Mouse (Mus musculus) v-Abl transformed pro-B cells (cell line): ENCODE measurements at regions not wholly inside any gene's neighbourhood (a gene's known extent, or its start where the extent isn't known, plus 50 kb on each side); places are given as distances from the start of the nearest gene placed in this dataset.

Experiments used
- in situ Hi-C, 2 experiments: fragments of 400-800 bp; cut with MboI; formaldehyde crosslinking; loops; one replicate each; pipeline ENCODE4 v1.15.1; 2025; ENCODE audit not compliant: unreplicated experiment in 2 of 2

- in situ Hi-C loops, result no loop called here
These were observed 401.3 kb downstream of the Plcl1 start for GRCm38 (mm10) chr1:55807028-55807427.

GRCm38 (mm10) chr1:55808724-55809519, 403.2 kb downstream of the Plcl1 start:
- in situ Hi-C loops, result no loop called here

- in situ Hi-C loops, result no loop called here
These were observed 406.8 kb downstream of the Plcl1 start for GRCm38 (mm10) chr1:55812486-55812885.

GRCm38 (mm10) chr1:55820866-55821500, 415.3 kb downstream of the Plcl1 start:
- in situ Hi-C loops, result no loop called here

- in situ Hi-C loops, result no loop called here
These were observed 416.9 kb downstream of the Plcl1 start for GRCm38 (mm10) chr1:55822599-55822998.

- in situ Hi-C loops, result no loop called here
These were observed 421.5 kb downstream of the Plcl1 start for GRCm38 (mm10) chr1:55827191-55827590.

GRCm38 (mm10) chr1:55835281-55835680, 429.6 kb downstream of the Plcl1 start:
- in situ Hi-C loops, result loop anchor here (10.0 kb wide), 1 partner anchor 430 kb away; the partner anchor contains the start of gene Plcl1 (in 2 of the 2)

- in situ Hi-C loops, result loop anchor here (10.0 kb wide), 1 partner anchor 432 kb away; the partner anchor contains the start of gene Plcl1 (in 2 of the 2)
These were observed 431.0 kb downstream of the Plcl1 start for GRCm38 (mm10) chr1:55836750-55837149.

- in situ Hi-C loops, result loop anchor here (10.0 kb wide), 1 partner anchor 433 kb away; the partner anchor contains the start of gene Plcl1 (in 2 of the 2)
These were observed 431.6 kb downstream of the Plcl1 start for GRCm38 (mm10) chr1:55837366-55837765.

GRCm38 (mm10) chr1:55838168-55838567, 432.4 kb downstream of the Plcl1 start:
- in situ Hi-C loops, result loop anchor here (10.0 kb wide), 1 partner anchor 433 kb away; the partner anchor contains the start of gene Plcl1 (in 2 of the 2)

- in situ Hi-C loops, result no loop called here
These were observed 443.1 kb downstream of the Plcl1 start for GRCm38 (mm10) chr1:55848806-55849205.

- in situ Hi-C loops, result no loop called here
These were observed 446.6 kb downstream of the Plcl1 start for GRCm38 (mm10) chr1:55852354-55852753.

- in situ Hi-C loops, result no loop called here
These were observed 453.4 kb downstream of the Plcl1 start for GRCm38 (mm10) chr1:55859113-55859512.

GRCm38 (mm10) chr1:55863113-55863512, 457.4 kb downstream of the Plcl1 start:
- in situ Hi-C loops, result no loop called here

- in situ Hi-C loops, result no loop called here
These were observed 459.6 kb downstream of the Plcl1 start for GRCm38 (mm10) chr1:55865274-55865673.

GRCm38 (mm10) chr1:55866677-55867076, 461.0 kb downstream of the Plcl1 start:
- in situ Hi-C loops, result no loop called here

- in situ Hi-C loops, result loop anchor here (5.0 to 10.0 kb wide), 5 partner anchors 119 to 631 kb away; no protein-coding TSS in a partner anchor
These were observed 467.9 kb downstream of the Plcl1 start for GRCm38 (mm10) chr1:55873583-55873982.

- in situ Hi-C loops, result loop anchor here (5.0 to 10.0 kb wide), 5 partner anchors 120 to 632 kb away; no protein-coding TSS in a partner anchor
These were observed 468.6 kb downstream of the Plcl1 start for GRCm38 (mm10) chr1:55874143-55874867.

- in situ Hi-C loops, result loop anchor here (5.0 to 10.0 kb wide), 5 partner anchors 120 to 633 kb away; no protein-coding TSS in a partner anchor
These were observed 469.1 kb downstream of the Plcl1 start for GRCm38 (mm10) chr1:55874868-55875144.

GRCm38 (mm10) chr1:55884576-55884975, 478.9 kb downstream of the Plcl1 start:
- in situ Hi-C loops, result loop anchor here (5.0 to 10.0 kb wide), 5 partner anchors 1323 to 1510 kb away; no protein-coding TSS in a partner anchor
